Mouse (Mus musculus): ENCODE results near the gene Olfr594.
"Not testable (repeated sequence)": the region's sequence is repeated elsewhere in the genome, so short reads cannot be mapped to it uniquely, and the experiment has no call there.

Gene Olfr594

GRCm38 (mm10) chr7:103216696-103217095 lies at the start of gene Olfr594:
TSS of gene Olfr594 (plus strand) at chr7:103216996.
- DNase-seq, result no peak

GRCm38 (mm10) chr7:103169697-103170096 lies 47.1 kb upstream of the Olfr594 start:
- no peak for DNase-seq

GRCm38 (mm10) chr7:103178240-103178639 lies 38.6 kb upstream of the Olfr594 start, which contains the start of gene Olfr591:
TSS of gene Olfr591 (minus strand) at chr7:103178340.
- no peak for DNase-seq

- DNase-seq, result not testable (repeated sequence)
These were observed 32.3 kb upstream of the Olfr594 start, which contains the start of gene Olfr592 for GRCm38 (mm10) chr7:103184503-103184902. TSS of gene Olfr592 (plus strand) at chr7:103184803.

GRCm38 (mm10) chr7:103211562-103211961 lies 5.2 kb upstream of the Olfr594 start, which contains the start of gene Olfr593:
TSS of gene Olfr593 (plus strand) at chr7:103211862.
- DNase-seq, result no peak

- DNase-seq, result not testable (repeated sequence)
These were observed 4.7 kb upstream of the Olfr594 start for GRCm38 (mm10) chr7:103212050-103212449.

- DNase-seq, result not testable (repeated sequence)
These were observed 35.6 kb downstream of the Olfr594 start, which contains the start of gene Usp17ld for GRCm38 (mm10) chr7:103252405-103252804. TSS of gene Usp17ld (minus strand) at chr7:103252505.

Data from kidney, postnatal 4 days (tissue).